In the genomic region with DNA sequence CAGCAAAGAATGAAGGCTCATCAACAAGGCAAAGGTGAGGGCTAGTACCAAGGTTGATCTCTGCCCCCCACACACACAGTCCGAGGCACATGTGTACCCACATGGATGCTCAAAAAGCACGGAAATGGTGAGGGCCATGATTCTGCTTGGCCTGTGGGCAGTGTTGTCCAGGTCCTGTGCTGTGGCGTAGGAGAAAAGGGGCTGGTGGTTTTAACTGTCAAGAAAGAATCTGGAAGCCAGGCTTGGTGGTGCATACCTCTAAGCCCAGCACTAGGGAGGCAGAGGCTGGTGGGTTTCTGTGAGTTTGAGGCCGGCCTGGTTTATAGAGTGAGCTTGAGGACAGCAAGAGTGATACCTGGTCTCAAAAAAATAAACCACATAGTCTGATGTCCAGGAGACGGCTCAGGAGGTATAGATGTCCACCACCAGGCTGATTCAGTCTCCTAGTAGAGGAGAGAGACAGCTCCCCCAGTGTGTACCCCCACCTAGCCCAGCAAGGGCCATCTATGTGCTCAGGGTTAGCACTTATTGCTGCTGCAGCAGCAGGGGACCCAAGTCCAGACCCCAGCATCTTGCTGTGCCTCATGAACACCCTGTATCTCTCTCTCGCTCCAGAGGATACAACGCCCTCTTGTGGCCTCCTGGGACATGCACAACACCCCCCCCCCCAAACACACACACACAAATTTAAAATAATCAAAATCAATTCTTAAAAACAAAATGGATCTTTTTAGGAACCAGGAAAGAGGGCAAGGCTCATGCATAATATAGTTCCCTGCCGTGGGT, we compare ENCODE assay signal across 14 mouse cellular contexts. TPM values are rescaled to one million over a fixed set of nuclear protein-coding genes. Genes with fewer than 3 reads are reported as not detected.
DNase-seq lines count a peak whose midpoint lies in the region; ATAC-seq and TF ChIP-seq lines count a peak whose summit lies in the region.
"Had no signal": no experiment of that assay in that cellular context is flagged by ENCODE, and none has a peak within 500 bp of the region (broad histone marks: within the 10 kb centered on the region; RNA-seq: fewer than 3 reads in every experiment).

No protein-coding gene starts in this region.

- H3K27ac ChIP-seq in intestine, postnatal 0 days (ENCODE audit: low read depth, low read length), result no peak overlapping the region
- no peak overlapping the region for H3K27ac ChIP-seq in intestine, embryonic 15.5 days
- no peak overlapping the region for H3K27ac ChIP-seq in lung, postnatal 0 days (ENCODE audit: low read length)
- H3K27ac ChIP-seq in small intestine, adult 2 months (ENCODE audit: insufficient read depth, low read depth, low read length), result no peak overlapping the region
- H3K27ac ChIP-seq: heart, embryonic 13.5 days; limb, embryonic 15.5 days; neural tube, embryonic 13.5 days had no signal

- H3K36me3 ChIP-seq in intestine, postnatal 0 days (ENCODE audit: control insufficient read depth, insufficient read depth), result peaks cover 31% of the 10 kb centered on the region
- peaks cover 37% of the 10 kb centered on the region for H3K36me3 ChIP-seq in intestine, embryonic 15.5 days
- H3K36me3 ChIP-seq in lung, postnatal 0 days (ENCODE audit: insufficient read depth, low read length), result 0 out of 2 replicates have a peak, but pooled peaks cover 8% of the 10 kb centered on the region
- H3K36me3 ChIP-seq in small intestine, adult 2 months (ENCODE audit: control insufficient read depth, insufficient read depth, low read length), result peaks cover 18% of the 10 kb centered on the region

- peaks cover 3% of the 10 kb centered on the region; the same call in 1 of the 2 replicates for H3K4me1 ChIP-seq in intestine, postnatal 0 days (replicated peaks; ENCODE audit: control insufficient read depth, insufficient read depth, low read length)
- peaks cover 17% of the 10 kb centered on the region for H3K4me1 ChIP-seq in intestine, embryonic 15.5 days (replicated peaks)
- peaks cover 6% of the 10 kb centered on the region; the same call in 1 of the 2 replicates for H3K4me1 ChIP-seq in lung, postnatal 0 days (ENCODE audit: insufficient read depth, low read depth, low read length)
- peaks cover 11% of the 10 kb centered on the region for H3K4me1 ChIP-seq in small intestine, adult 2 months (ENCODE audit: control insufficient read depth, insufficient read depth, insufficient read length, low read length)

- peak; percentile 6 for DNase-seq in cerebellum, adult 11 months
- no peak for DNase-seq in cerebellum, postnatal 36 days
- no peak for DNase-seq in lung, postnatal 0 days (ENCODE audit: low spot score)
- DNase-seq in lung, postnatal 4 days, result no peak
- no peak for DNase-seq in urinary bladder, postnatal 4 days (ENCODE audit: low spot score in 2 of 2)
- DNase-seq: gastrocnemius, postnatal 10 days; kidney, adult 11 months had no signal

- TF ChIP-seq CTCF in intestine, postnatal 0 days (IDR thresholded peaks at IDR 0.05; ENCODE audit: low read depth), result peak; percentile 54
- TF ChIP-seq CTCF in lung, postnatal 0 days (IDR thresholded peaks at IDR 0.05), result peak; percentile 56
- TF ChIP-seq CTCF in small intestine, adult 2 months (IDR thresholded peaks at IDR 0.05; ENCODE audit: extremely low read depth, insufficient read length, insufficient replicate concordance, low read depth, low read length), result peak; percentile 28; the same call in 1 of the 2 replicates

- H3K27me3 ChIP-seq in intestine, postnatal 0 days (replicated peaks; ENCODE audit: control insufficient read depth, insufficient read depth, low read length), result no peaks in the 10 kb centered on the region
- no peaks in the 10 kb centered on the region for H3K27me3 ChIP-seq in intestine, embryonic 15.5 days (replicated peaks)
- no peaks in the 10 kb centered on the region for H3K27me3 ChIP-seq in lung, postnatal 0 days (replicated peaks; ENCODE audit: insufficient read depth, low read length)
- no peaks in the 10 kb centered on the region for H3K27me3 ChIP-seq in small intestine, adult 2 months (ENCODE audit: control insufficient read depth, insufficient read depth, low read length)
- H3K27me3 ChIP-seq: limb, embryonic 15.5 days; neural tube, embryonic 13.5 days had no signal

- H3K4me2 ChIP-seq in intestine, postnatal 0 days (replicated peaks; ENCODE audit: low read depth), result no peak overlapping the region
- H3K4me2 ChIP-seq in intestine, embryonic 15.5 days (replicated peaks), result no peak overlapping the region
- no peak overlapping the region for H3K4me2 ChIP-seq in lung, postnatal 0 days (replicated peaks; ENCODE audit: low read depth, low read length)
- H3K4me2 ChIP-seq: heart, embryonic 13.5 days; limb, embryonic 15.5 days; neural tube, embryonic 13.5 days had no signal

- TF ChIP-seq EP300 in lung, postnatal 0 days (IDR thresholded peaks at IDR 0.05), result no peak

- WGBS in intestine, postnatal 0 days, result 84% methylated on average over 8 of the region's 8 CpGs
- WGBS in intestine, embryonic 15.5 days, result 85% methylated on average over 8 of the region's 8 CpGs
- 92% methylated on average over 8 of the region's 8 CpGs for WGBS in lung, postnatal 0 days
- WGBS in small intestine, adult 2 months, result 90% methylated on average over 8 of the region's 8 CpGs

- no peak overlapping the region for H3K9ac ChIP-seq in intestine, postnatal 0 days (ENCODE audit: low read depth, low read length)
- H3K9ac ChIP-seq in intestine, embryonic 15.5 days, result no peak overlapping the region
- no peak overlapping the region for H3K9ac ChIP-seq in lung, postnatal 0 days (replicated peaks; ENCODE audit: low read depth)
- H3K9ac ChIP-seq: heart, embryonic 13.5 days; limb, embryonic 15.5 days; neural tube, embryonic 13.5 days had no signal

- TF ChIP-seq POLR2A in small intestine, adult 2 months (IDR thresholded peaks at IDR 0.05; ENCODE audit: low read depth, low read length), result no peak

- H3K9me3 ChIP-seq in intestine, postnatal 0 days (ENCODE audit: control insufficient read depth), result no peaks in the 10 kb centered on the region
- no peaks in the 10 kb centered on the region for H3K9me3 ChIP-seq in intestine, embryonic 15.5 days
- no peaks in the 10 kb centered on the region for H3K9me3 ChIP-seq in lung, postnatal 0 days (ENCODE audit: low read length)
- H3K9me3 ChIP-seq: heart, embryonic 13.5 days; limb, embryonic 15.5 days; neural tube, embryonic 13.5 days had no signal

- H3K4me3 ChIP-seq in intestine, postnatal 0 days (ENCODE audit: low read depth, low read length), result no peak overlapping the region
- no peak overlapping the region for H3K4me3 ChIP-seq in intestine, embryonic 15.5 days (replicated peaks)
- no peak overlapping the region for H3K4me3 ChIP-seq in lung, postnatal 0 days (ENCODE audit: low read depth, low read length)
- no peak overlapping the region for H3K4me3 ChIP-seq in small intestine, adult 2 months (ENCODE audit: low read depth, low read length)
- H3K4me3 ChIP-seq: heart, embryonic 13.5 days; limb, embryonic 15.5 days; neural tube, embryonic 13.5 days had no signal

- ATAC-seq in intestine, postnatal 0 days, result no peak
- no peak for ATAC-seq in intestine, embryonic 15.5 days
- no peak for ATAC-seq in lung, postnatal 0 days
- ATAC-seq: forebrain, embryonic 14.5 days had no signal

RNA-seq across cellular contexts. Expression of gene Dda1, which starts 3.8 kb away (rescaled TPM):
- polyA plus RNA-seq in intestine, postnatal 0 days (2015; fragmentation: Nextera tagmentation; extraction: Ambion mirVana), result 82.8 and 91.7 TPM in 2 replicates
- 90.2 and 91.3 TPM in 2 replicates for polyA plus RNA-seq in intestine, embryonic 15.5 days (2015; fragmentation: Nextera tagmentation; extraction: Ambion mirVana)
- 73.7 and 78.6 TPM in 2 replicates for polyA plus RNA-seq in lung, postnatal 0 days (2015; fragmentation: Nextera tagmentation; extraction: Ambion mirVana)
- polyA plus RNA-seq in small intestine, adult 2 months (2012; rRNA removed), result 46.3 and 85.3 TPM in 2 replicates

RNA-seq across cellular contexts. Expression of gene Mrpl34, which starts 8.0 kb away (rescaled TPM):
- 187 and 190 TPM in 2 replicates for polyA plus RNA-seq in intestine, postnatal 0 days (2015; fragmentation: Nextera tagmentation; extraction: Ambion mirVana)
- 199 and 214 TPM in 2 replicates for polyA plus RNA-seq in intestine, embryonic 15.5 days (2015; fragmentation: Nextera tagmentation; extraction: Ambion mirVana)
- 137 and 146 TPM in 2 replicates for polyA plus RNA-seq in lung, postnatal 0 days (2015; fragmentation: Nextera tagmentation; extraction: Ambion mirVana)
- 170 and 172 TPM in 2 replicates for polyA plus RNA-seq in small intestine, adult 2 months (2012; rRNA removed)

RNA-seq across cellular contexts. Expression of gene Abhd8, which starts 9.3 kb away (rescaled TPM):
- polyA plus RNA-seq in intestine, postnatal 0 days (2015; fragmentation: Nextera tagmentation; extraction: Ambion mirVana), result 15.2 and 15.9 TPM in 2 replicates
- polyA plus RNA-seq in intestine, embryonic 15.5 days (2015; fragmentation: Nextera tagmentation; extraction: Ambion mirVana), result 34.6 and 37.5 TPM in 2 replicates
- polyA plus RNA-seq in lung, postnatal 0 days (2015; fragmentation: Nextera tagmentation; extraction: Ambion mirVana), result 23.8 and 27.6 TPM in 2 replicates
- polyA plus RNA-seq in small intestine, adult 2 months (2012; rRNA removed), result 17.4 and 26.5 TPM in 2 replicates

RNA-seq across cellular contexts. Expression of gene Ano8, which starts 13.0 kb away (rescaled TPM):
- 0.54 and 0.74 TPM in 2 replicates for polyA plus RNA-seq in intestine, postnatal 0 days (2015; fragmentation: Nextera tagmentation; extraction: Ambion mirVana)
- polyA plus RNA-seq in intestine, embryonic 15.5 days (2015; fragmentation: Nextera tagmentation; extraction: Ambion mirVana), result 1.4 TPM in 2 replicates
- polyA plus RNA-seq in lung, postnatal 0 days (2015; fragmentation: Nextera tagmentation; extraction: Ambion mirVana), result 1.1 and 1.2 TPM in 2 replicates
- 9.0 and 19.8 TPM in 2 replicates for polyA plus RNA-seq in small intestine, adult 2 months (2012; rRNA removed)

RNA-seq across cellular contexts. Expression of gene Gtpbp3, which starts 15.1 kb away (rescaled TPM):
- polyA plus RNA-seq in intestine, postnatal 0 days (2015; fragmentation: Nextera tagmentation; extraction: Ambion mirVana), result 6.3 and 6.6 TPM in 2 replicates
- polyA plus RNA-seq in intestine, embryonic 15.5 days (2015; fragmentation: Nextera tagmentation; extraction: Ambion mirVana), result 13.6 and 16.3 TPM in 2 replicates
- polyA plus RNA-seq in lung, postnatal 0 days (2015; fragmentation: Nextera tagmentation; extraction: Ambion mirVana), result 10.6 and 11.6 TPM in 2 replicates
- 18.6 and 25.8 TPM in 2 replicates for polyA plus RNA-seq in small intestine, adult 2 months (2012; rRNA removed)
